Mouse (Mus musculus) heart, adult 2 months (tissue): ENCODE data around the gene Trmt1. TPM values are rescaled to one million over a fixed set of nuclear protein-coding genes. Genes with fewer than 3 reads are reported as not detected.

Source experiments
- DNase-seq, 2 experiments: peaks; one replicate each; pipeline ENCODE4 v3.0.0; 2021
- H3K27ac ChIP-seq: fragments of 200-600 bp; 2 replicates; pipeline ENCODE4 v1.8.1; 2022
- H3K27me3 ChIP-seq: fragments of 200-500 bp; 2 replicates; pipeline ENCODE4 v1.6.1; 2012; ENCODE audit warnings: mild to moderate bottlenecking, low read length, inconsistent platforms, mixed read lengths; ENCODE audit not compliant: control insufficient read depth, insufficient read depth
- H3K36me3 ChIP-seq: fragments of 200-500 bp; 2 replicates; pipeline ENCODE4 v1.6.1; 2012; ENCODE audit warnings: low read length, inconsistent platforms; ENCODE audit not compliant: control insufficient read depth, insufficient read depth
- H3K4me1 ChIP-seq: fragments of 200-500 bp; 2 replicates; pipeline ENCODE4 v1.6.1; 2011; ENCODE audit warnings: low read length; ENCODE audit not compliant: control insufficient read depth, insufficient read depth
- H3K4me3 ChIP-seq: fragments of 200-600 bp; 2 replicates; pipeline ENCODE4 v1.8.1; 2022
- H3K79me2 ChIP-seq: fragments of 200-500 bp; replicated peaks from 2 replicates; pipeline ENCODE4 v1.6.1; 2012; ENCODE audit warnings: mild to moderate bottlenecking, inconsistent platforms, low read length, moderate library complexity, mixed read lengths; ENCODE audit not compliant: control insufficient read depth, insufficient read depth
- H3K9ac ChIP-seq: fragments of 200-500 bp; 2 replicates; pipeline ENCODE4 v1.6.1; 2012; ENCODE audit warnings: low read depth, mild to moderate bottlenecking, control low read depth, inconsistent platforms, low read length, mixed read lengths
- CTCF ChIP-seq: fragments of 200-600 bp; IDR thresholded peaks from 2 replicates; pipeline ENCODE4 v1.8.1; 2022; ENCODE audit warnings: antibody characterized with exemption, mild to moderate bottlenecking, moderate library complexity
- EP300 ChIP-seq: fragments of 200-500 bp; IDR thresholded peaks from 2 replicates; pipeline ENCODE4 v1.6.1; 2011; ENCODE audit warnings: low read depth, low read length, control low read depth; ENCODE audit not compliant: insufficient read depth
- POLR2A ChIP-seq: fragments of 200-500 bp; IDR thresholded peaks from 2 replicates; pipeline ENCODE4 v1.6.1; 2011; ENCODE audit warnings: mild to moderate bottlenecking, low read depth, low read length, control low read depth; ENCODE audit not compliant: insufficient read depth
- WGBS: fragments of 180-500 bp; shearing (Covaris S2); methylation state at CpG from one replicate; pipeline ENCODE4 v1.1.7; 2018; 5-methylcytosine and 5-hydroxymethylcytosine counted together
- intact Hi-C: fragments of 180-260 bp; cut with DNase I; formaldehyde crosslinking; loops from one replicate; pipeline ENCODE4 v1.15.1; 2025
- long read RNA-seq: library from polyadenylated mRNA; stranded (forward); transcript quantifications from one replicate; pipeline ENCODE4 v2.0.0, GENCODE M21; 2021
- polyA plus RNA-seq: library from polyadenylated mRNA; depleted of rRNA; stranded (reverse); fragments of >200 nt; gene quantifications from 2 replicates; pipeline ENCODE4 v1.2.3, GENCODE M21; 2012; rRNA removed
- total RNA-seq, 2 experiments: library from RNA; stranded (reverse); gene quantifications; 2 replicates each; pipeline ENCODE4 v1.2.3; 2021

The Trmt1 gene
- 10 to 100 TPM; 32.0 to 37.4 TPM for total RNA-seq
- 39.9 and 50.8 TPM in 2 replicates for polyA plus RNA-seq
- long read RNA-seq, transcript Trmt1-203 (17 exons, 2,138 nt), result major isoform, 10 of 32 reads
- long read RNA-seq, transcript Trmt1-201 (17 exons, 2,567 nt), result minor isoform, 5 of 32 reads
- long read RNA-seq, transcript Trmt1-204 (17 exons, 2,044 nt), result minor isoform, 5 of 32 reads
- long read RNA-seq, partial matches to known transcripts, result 2 of 32 reads
- long read RNA-seq, other reads (novel, unspliced or antisense), result 10 of 32 reads

GRCm38 (mm10) chr8:84686191-84687002, at the start of gene Trmt1:
Gene Trmt1, plus strand, starts transcription at chr8:84686307.
- peak in 1 of 2 experiments; percentile 42 for DNase-seq
- no peaks in the 10 kb centered on the region; the same call in 1 of the 2 replicates for H3K36me3 ChIP-seq
- H3K9ac ChIP-seq, result peak within 1 kb of the TSS; percentile 94
- intact Hi-C loops, result loop anchor here (1.0 to 5.0 kb wide), 2 partner anchors 21 to 94 kb away; no protein-coding TSS in a partner anchor
- H3K4me1 ChIP-seq, result peaks cover 6% of the 10 kb centered on the region
- 18% methylated on average over 20 of the region's 20 CpGs for WGBS
- H3K27me3 ChIP-seq, result no peaks in the 10 kb centered on the region
- peak within 1 kb of the TSS; percentile 95 for H3K4me3 ChIP-seq
- H3K79me2 ChIP-seq, result peaks cover 8% of the 10 kb centered on the region
- TF ChIP-seq EP300, result no peak
- no peak for TF ChIP-seq CTCF
- TF ChIP-seq POLR2A, result no peak
- H3K27ac ChIP-seq, result peak within 1 kb of the TSS; percentile 84; the same call in 1 of the 2 replicates

DNA sequence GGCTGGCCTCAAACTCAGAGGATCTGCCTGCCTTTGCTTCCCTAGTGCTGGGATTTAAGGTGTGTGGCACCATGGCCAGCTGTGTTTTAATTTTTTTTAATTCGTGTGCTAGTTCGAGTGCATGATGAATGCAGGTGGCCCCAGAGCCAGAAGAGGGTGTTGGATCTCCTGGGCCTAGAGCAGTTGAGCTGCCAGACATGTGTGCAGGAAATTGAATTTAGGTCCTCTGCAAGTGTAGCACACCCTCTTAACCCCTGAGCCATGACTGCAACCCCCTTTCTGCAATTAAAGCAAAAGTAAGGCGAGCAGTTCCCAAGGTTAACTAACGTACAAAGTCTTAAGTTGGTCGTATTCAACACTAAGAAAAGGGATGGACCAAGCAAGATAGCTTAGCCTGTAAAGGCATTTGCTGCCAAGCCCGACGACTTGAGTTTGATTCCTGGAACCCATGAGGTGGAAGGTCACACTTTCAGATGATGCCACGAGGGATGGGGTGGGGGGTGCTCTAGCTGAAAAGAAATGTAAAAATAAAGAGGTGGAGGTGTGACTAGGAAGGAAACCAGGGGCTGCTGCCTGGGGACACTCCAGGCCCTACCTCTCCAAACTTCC, 48.1 kb upstream of the Trmt1 start:
- intact Hi-C loops, result loop anchor here (2.0 kb wide), 2 partner anchors 27 to 43 kb away; no protein-coding TSS in a partner anchor
- Histone ChIP-seq H3K4me3 (peak overlapping the region; percentile 66), H3K79me2 (no peaks in the 10 kb centered on the region), H3K4me1 (peaks cover 3% of the 10 kb centered on the region), H3K36me3 (no peaks in the 10 kb centered on the region), H3K9ac (peak overlapping the region; percentile 87), H3K27ac (no peak overlapping the region; the same call in 1 of the 2 replicates), H3K27me3 (no peaks in the 10 kb centered on the region)
- TF ChIP-seq POLR2A (no peak), CTCF (no peak), EP300 (no peak)
- no peak for DNase-seq
- WGBS, result 57% methylated on average over 8 of the region's 8 CpGs

DNA sequence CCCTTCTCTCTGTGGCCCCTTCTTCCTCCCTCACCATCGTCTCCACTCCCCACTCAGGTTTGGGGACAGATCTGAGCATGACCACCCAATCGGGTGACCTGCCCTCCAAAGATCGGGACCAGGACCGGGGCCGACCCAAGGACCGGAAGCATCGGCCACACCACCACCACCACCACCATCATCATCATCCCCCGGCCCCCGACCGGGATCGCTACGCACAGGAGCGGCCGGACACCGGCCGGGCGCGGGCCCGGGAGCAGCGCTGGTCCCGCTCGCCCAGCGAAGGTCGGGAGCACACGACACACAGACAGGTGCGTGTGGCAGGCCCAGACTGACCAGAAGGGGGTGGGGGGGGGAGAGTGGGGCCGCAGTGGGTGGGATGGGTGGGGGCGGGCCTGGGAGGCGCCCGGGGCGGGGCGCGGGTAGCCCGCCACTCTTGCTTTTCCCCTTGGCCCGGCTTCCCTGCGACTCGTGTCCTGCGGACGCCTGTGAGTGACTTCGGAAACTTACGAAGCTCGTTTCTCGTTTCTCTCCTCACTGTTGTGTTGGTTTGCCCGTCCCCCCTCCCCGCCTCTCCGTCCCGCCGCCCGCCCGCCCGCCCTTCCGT, 47.4 kb upstream of the Trmt1 start:
- no peaks in the 10 kb centered on the region for H3K79me2 ChIP-seq
- H3K4me3 ChIP-seq, result peak overlapping the region; percentile 66
- H3K9ac ChIP-seq, result peak overlapping the region; percentile 87
- no peaks in the 10 kb centered on the region for H3K27me3 ChIP-seq
- peak overlapping the region; percentile 91 for H3K27ac ChIP-seq
- DNase-seq, result no peak
- H3K36me3 ChIP-seq, result no peaks in the 10 kb centered on the region
- H3K4me1 ChIP-seq, result peaks cover 3% of the 10 kb centered on the region
- 2% methylated on average over 46 of the region's 52 CpGs for WGBS
- TF ChIP-seq EP300 (no peak), CTCF (no peak)
- intact Hi-C loops, result loop anchor here (1.0 to 2.0 kb wide), 3 partner anchors 22 to 44 kb away; no protein-coding TSS in a partner anchor

- intact Hi-C loops, result loop anchor here (1.0 to 2.0 kb wide), 4 partner anchors 21 to 171 kb away; no protein-coding TSS in a partner anchor
- no peaks in the 10 kb centered on the region for H3K36me3 ChIP-seq
- peak; percentile 98 to 99 for DNase-seq
- H3K27ac ChIP-seq, result peak overlapping the region; percentile 91
- H3K79me2 ChIP-seq, result no peaks in the 10 kb centered on the region
- H3K4me3 ChIP-seq, result peak overlapping the region; percentile 85
- H3K27me3 ChIP-seq, result no peaks in the 10 kb centered on the region
- under 1% methylated on average over 106 of the region's 106 CpGs for WGBS
- H3K4me1 ChIP-seq, result peaks cover 3% of the 10 kb centered on the region
- peak; percentile 60; the same call in 1 of the 2 replicates for TF ChIP-seq POLR2A
- TF ChIP-seq CTCF, result peak; percentile 65
- TF ChIP-seq EP300, result no peak
- H3K9ac ChIP-seq, result peak overlapping the region; percentile 87
These were observed 46.7 kb upstream of the Trmt1 start for GRCm38 (mm10) chr8:84639162-84640009.
